Mouse (Mus musculus) Patski (cell line): ENCODE results near the gene Lbx2. TPM values are rescaled to one million over a fixed set of nuclear protein-coding genes. Genes with fewer than 3 reads are reported as not detected.

Experiments
- ATAC-seq: fragments of 100-300 bp; one replicate; pipeline ENCODE4 v1.8.0; 2021
- CTCF ChIA-PET: fragments of 350-600 bp; sonication (Branson Sonifier 250); formaldehyde crosslinking; loops from one replicate; lab custom pipeline; 2022; ENCODE audit warnings: inconsistent platforms; lab: Charles Lee
- POLR2A ChIA-PET: fragments of 350-600 bp; sonication (Branson Sonifier 250); formaldehyde crosslinking; loops from one replicate; lab custom pipeline; 2022; ENCODE audit warnings: antibody characterized with exemption, inconsistent platforms; lab: Charles Lee
- DNase-seq: peaks from one replicate; pipeline ENCODE4 v3.0.0-alpha.2; 2011; ENCODE audit warnings: low read depth, low spot score
- H3K27me3 ChIP-seq: fragments of 371-371 bp; one replicate; pipeline ENCODE4 v1.5.1; 2021
- CTCF ChIP-seq: fragments of 100-300 bp; IDR thresholded peaks from one replicate; pipeline ENCODE4 v1.5.1; 2021
- in situ Hi-C: fragments of 300-500 bp; cut with MboI; formaldehyde crosslinking; loops from 3 replicates; pipeline ENCODE4 v1.11.1; 2018; ENCODE audit warnings: low pct_unique_long_range_greater_than_20kb, mixed read lengths
- polyA plus RNA-seq: library from polyadenylated mRNA; unstranded; gene quantifications from one replicate; pipeline ENCODE4 v1.2.3, GENCODE M21; 2021

Lbx2 gene
- polyA plus RNA-seq, 1 experiment from 2014 or later: 0.51 TPM

GRCm38 (mm10) chr6:83125331-83125730, 39.2 kb downstream of the Lbx2 start, which contains the start of gene Ino80b:
Ino80b (minus strand) TSS chr6:83125431.
- no peak for DNase-seq
- ATAC-seq: no peak
- no peak for TF ChIP-seq CTCF
- in situ Hi-C loops: no loop called here
- CTCF ChIA-PET: no interaction called here
- POLR2A ChIA-PET: interaction anchor here (0.6 to 0.9 kb wide), 2 partner anchors 28 to 153 kb away, joined by 3 to 4 read pairs; no protein-coding TSS in a partner anchor
- H3K27me3 ChIP-seq: no peaks in the 10 kb centered on the region

DNA sequence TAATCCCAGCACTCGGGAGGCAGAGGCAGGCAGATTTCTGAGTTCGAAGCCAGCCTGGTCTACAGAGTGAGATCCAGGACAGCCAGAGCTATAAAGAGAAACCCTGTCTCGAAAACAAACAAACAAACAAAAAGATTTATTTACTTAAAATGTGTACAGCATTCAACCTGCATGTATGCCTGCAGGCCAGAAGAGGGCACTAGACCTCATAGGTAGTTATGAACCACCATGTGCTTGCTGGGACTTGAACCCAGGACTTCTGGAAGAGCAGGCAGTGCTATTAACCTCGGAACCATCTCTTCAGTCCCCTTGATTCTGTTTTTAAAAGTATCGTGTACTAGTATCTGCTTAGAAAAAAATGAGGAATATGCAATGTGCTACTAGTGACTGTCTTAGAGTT, 41.3 kb downstream of the Lbx2 start:
- ATAC-seq: no peak
- ChIA-PET CTCF (no interaction called here), POLR2A (no interaction called here)
- DNase-seq: no peak
- no peak for TF ChIP-seq CTCF
- in situ Hi-C loops: no loop called here
- H3K27me3 ChIP-seq: no peaks in the 10 kb centered on the region

DNA sequence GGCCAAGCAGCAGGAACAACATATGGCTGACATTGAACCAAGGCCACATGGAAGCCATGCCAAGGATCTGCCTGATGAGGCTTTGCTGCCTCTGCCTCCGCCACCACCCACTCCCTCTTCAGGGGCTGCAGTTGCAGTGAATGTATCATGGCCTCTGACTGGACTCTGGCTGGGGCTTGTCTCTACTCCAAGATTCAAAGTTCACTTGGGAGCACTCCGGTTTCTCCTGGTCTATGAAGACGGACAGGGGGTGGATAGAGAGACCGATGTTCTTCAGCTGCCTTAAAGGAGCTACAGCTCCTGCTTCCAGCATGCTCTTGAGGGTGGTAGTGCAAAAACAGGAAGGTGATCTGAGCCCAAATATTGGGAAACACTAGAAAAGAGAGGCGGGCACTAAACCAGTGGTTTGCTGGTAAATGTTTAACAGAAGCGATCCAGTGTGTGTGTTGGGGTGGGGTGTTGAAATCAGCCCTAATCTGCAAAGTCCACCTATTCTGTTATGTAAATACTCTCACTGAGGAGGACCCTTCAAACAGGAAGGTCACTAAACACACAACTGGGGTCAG, 45.4 kb downstream of the Lbx2 start:
- no peak for TF ChIP-seq CTCF
- ChIA-PET POLR2A (no interaction called here), CTCF (no interaction called here)
- no peak for DNase-seq
- ATAC-seq: no peak
- no peaks in the 10 kb centered on the region for H3K27me3 ChIP-seq
- in situ Hi-C loops: no loop called here

DNA sequence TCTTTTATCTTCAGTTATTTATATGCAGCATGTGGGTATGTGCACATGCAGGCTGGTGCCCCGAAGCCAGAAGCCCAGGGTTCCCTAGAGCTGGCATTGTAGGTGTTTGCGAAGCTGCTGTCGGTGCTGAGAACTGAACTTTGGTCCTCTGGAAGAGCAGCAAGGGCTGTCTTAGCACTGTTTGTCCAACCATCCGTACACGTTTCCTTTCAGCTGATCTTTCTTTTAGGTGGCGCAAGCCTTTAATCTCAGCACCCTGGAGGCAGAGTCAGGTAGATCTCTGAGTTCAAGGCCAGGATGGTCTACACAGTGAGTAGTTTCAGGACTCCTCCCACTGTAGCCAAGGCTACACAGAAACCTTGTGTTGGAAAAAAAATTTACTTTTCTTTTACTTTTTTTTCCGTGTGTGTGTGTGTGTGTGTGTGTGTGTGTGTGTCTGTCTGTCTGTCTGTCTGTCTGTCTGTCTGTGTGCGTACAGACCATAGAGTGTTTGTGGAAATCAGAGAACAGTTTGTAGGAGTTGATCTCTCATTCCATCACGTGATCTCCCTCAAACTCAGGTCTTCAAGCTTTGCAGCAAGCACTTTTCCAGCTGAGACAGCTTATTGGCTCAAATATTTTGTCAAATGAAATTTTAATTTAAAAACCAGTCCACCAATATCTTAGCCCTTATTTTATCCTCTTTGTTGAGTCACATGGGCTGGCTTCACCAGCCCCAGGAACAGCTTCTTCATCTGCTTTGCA, 46.2 kb downstream of the Lbx2 start:
- POLR2A ChIA-PET: interaction anchor here (0.7 to 1.1 kb wide), 3 partner anchors 8 to 14 kb away, joined by 6 to 15 read pairs (median 7); no protein-coding TSS in a partner anchor
- CTCF ChIA-PET: no interaction called here
- no peak for DNase-seq
- no peak for ATAC-seq
- no peaks in the 10 kb centered on the region for H3K27me3 ChIP-seq
- in situ Hi-C loops: no loop called here
- no peak for TF ChIP-seq CTCF

DNA sequence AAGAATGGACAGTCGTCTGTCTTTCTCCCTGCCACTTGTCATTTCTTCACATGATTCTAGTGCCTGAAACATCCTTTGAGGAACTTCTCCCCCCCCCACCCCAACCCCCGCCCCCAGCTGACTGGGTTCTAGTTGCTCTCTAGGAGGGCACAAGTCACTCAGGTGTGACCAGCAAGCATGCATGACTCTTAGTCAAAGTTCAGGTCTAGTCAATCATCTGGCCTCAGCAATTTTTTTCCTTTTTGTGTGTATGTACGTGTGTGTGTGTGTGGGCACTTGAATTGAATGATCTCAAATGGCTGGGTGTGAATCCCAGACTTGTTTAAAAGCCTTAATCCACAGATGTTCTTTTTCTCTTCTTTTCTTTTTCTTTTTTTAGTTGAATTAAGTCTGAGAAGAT, 48.1 kb downstream of the Lbx2 start:
- ATAC-seq (no peak), DNase-seq (no peak)
- in situ Hi-C loops: no loop called here
- POLR2A ChIA-PET: no interaction called here
- CTCF ChIA-PET: interaction anchor here (0.6 to 0.7 kb wide), 2 partner anchors 25 to 30 kb away, joined by 3 read pairs; no protein-coding TSS in a partner anchor
- no peaks in the 10 kb centered on the region for H3K27me3 ChIP-seq
- no peak for TF ChIP-seq CTCF

GRCm38 (mm10) chr6:83134951-83135513, 48.9 kb downstream of the Lbx2 start, which contains the start of gene Rtkn:
Rtkn (plus strand) TSS chr6:83135463.
- H3K27me3 ChIP-seq: no peaks in the 10 kb centered on the region
- TF ChIP-seq CTCF: no peak
- ChIA-PET POLR2A (interaction anchor here (0.8 to 1.2 kb wide), 2 partner anchors 14 to 57 kb away, joined by 3 read pairs; partner anchors contain the start of gene Pcgf1), CTCF (no interaction called here)
- in situ Hi-C loops: no loop called here
- no peak for ATAC-seq
- no peak for DNase-seq

DNA sequence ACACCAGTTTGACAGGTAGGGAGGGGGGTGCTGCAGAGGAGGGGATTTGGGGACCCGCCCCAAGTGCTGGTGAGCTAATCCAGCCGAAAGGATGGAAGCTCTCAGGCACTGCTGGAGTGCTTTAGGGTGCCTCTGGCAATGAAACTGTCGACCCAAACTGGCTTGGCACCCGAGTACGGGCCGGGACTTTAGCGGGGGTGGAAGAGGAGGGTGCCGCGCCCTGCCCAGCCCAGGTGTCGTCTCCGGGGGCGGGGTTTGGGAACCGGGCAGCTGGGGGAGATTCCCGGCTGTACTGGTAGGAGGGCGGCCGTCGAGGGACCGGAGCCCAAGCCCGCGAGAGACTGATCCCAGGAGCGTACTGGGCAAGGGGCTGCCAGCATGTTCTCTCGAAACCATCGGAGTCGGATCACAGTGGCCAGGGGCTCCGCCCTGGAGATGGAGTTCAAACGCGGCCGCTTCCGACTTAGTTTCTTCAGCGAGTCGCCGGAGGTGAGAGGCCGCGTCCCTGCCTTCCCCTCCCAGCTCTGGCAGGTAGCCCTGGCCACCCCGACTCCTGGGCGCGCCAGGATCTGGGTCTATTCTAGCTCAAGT, 49.5 kb downstream of the Lbx2 start:
- no peak for DNase-seq
- no peak for TF ChIP-seq CTCF
- ChIA-PET POLR2A (interaction anchor here (0.7 to 1.2 kb wide), 2 partner anchors 17 to 58 kb away, joined by 3 read pairs; partner anchors contain the start of gene Pcgf1), CTCF (no interaction called here)
- ATAC-seq: no peak
- in situ Hi-C loops: no loop called here
- no peaks in the 10 kb centered on the region for H3K27me3 ChIP-seq

DNA sequence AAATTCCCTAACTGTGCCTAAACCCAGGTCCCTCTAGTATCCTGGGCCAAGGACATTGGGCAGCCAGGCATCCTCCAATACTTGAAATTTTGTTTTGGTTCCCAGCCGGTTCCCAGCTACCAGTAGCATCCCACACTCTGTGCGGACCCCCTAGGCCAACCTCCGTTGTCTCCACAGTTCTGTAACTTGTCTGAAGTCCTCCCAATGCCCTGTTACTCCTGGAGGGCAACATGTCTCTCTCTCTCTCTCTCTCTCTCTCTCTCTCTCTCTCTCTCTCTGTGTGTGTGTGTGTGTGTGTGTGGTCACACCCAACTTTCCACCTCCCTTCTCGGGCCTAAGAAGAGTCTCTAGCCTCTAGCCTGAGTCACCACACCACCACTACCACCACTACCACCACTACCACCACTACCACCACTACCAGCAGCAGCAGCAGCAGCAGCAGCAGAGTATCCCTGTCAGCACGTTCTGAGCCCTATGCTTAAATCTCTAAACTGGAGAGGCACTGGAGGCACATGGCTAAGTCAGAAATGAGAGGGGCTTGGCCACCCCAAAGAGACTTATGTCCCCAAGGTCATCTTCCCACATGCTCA, 50.2 kb downstream of the Lbx2 start:
- DNase-seq (no peak), ATAC-seq (no peak)
- TF ChIP-seq CTCF: no peak
- in situ Hi-C loops: no loop called here
- ChIA-PET POLR2A (interaction anchor here (0.7 to 2.0 kb wide), 9 partner anchors 12 to 59 kb away, joined by 3 to 11 read pairs (median 5); partner anchors contain the start of genes Pcgf1 and Wbp1), CTCF (interaction anchor here (1.4 kb wide), 1 partner anchor 23 kb away, joined by 3 read pairs; no protein-coding TSS in a partner anchor)
- H3K27me3 ChIP-seq: no peaks in the 10 kb centered on the region

- peak; percentile 46 for ATAC-seq
Measured at GRCm38 (mm10) chr6:83136881-83137575, 50.9 kb downstream of the Lbx2 start.

More at GRCm38 (mm10) chr6:83136881-83137575, 50.9 kb downstream of the Lbx2 start:
- ChIA-PET CTCF (interaction anchor here (1.3 to 1.4 kb wide), 2 partner anchors 14 to 22 kb away, joined by 3 read pairs; no protein-coding TSS in a partner anchor), POLR2A (interaction anchor here (0.5 to 2.0 kb wide), 8 partner anchors 11 to 44 kb away, joined by 3 to 11 read pairs (median 6); partner anchors contain the start of gene Wbp1)
- H3K27me3 ChIP-seq: no peaks in the 10 kb centered on the region
- TF ChIP-seq CTCF: no peak
- in situ Hi-C loops: no loop called here
- DNase-seq: no peak
